Mouse (Mus musculus) thymus, postnatal 0 days (tissue): ENCODE results near the gene Pik3r1. TPM values are rescaled to one million over a fixed set of nuclear protein-coding genes. Genes with fewer than 3 reads are reported as not detected.

Experiments
- DNase-seq: peaks from one replicate; pipeline ENCODE4 v3.0.0-alpha.2; 2015; ENCODE audit warnings: low spot score
- polyA plus RNA-seq: library from polyadenylated mRNA; unstranded; fragments of >200 nt; fragmentation: Nextera tagmentation; extraction: Ambion mirVana; gene quantifications from 2 replicates; pipeline ENCODE4 v1.2.1, GENCODE M21; 2015

Gene Pik3r1
- polyA plus RNA-seq, 1 experiment from 2014 or later: 79.3 TPM

DNA sequence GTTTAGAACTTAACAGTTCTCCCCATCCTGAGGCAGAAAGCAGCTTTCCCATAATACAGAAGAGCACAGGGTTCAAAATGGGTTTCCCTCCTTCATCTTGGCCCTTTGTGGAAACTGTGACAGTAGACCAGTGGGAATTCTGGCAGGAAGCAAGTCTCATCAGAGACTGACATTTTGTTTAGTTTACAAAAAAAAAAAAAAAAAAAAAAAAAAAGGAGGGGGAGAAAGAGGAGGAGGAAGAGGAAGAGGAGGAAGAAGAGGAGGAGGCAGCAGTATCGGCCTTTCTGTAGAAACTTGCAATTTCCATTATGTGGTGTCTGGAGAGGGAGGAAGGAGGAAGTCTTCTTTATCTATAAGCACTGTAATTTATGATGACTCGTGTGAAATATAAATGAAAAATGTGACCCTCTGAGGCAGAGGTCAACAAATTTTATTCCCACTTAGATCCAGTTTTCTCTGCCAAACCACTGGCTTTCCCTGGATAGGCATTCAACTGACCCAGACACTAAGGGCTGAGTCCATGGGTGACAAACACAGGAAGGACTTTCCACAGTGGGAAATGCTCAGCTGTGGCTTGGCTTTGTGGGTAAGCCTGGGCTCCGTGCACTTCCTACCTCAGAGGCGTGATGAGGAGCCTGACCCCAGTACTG lies 28.2 kb downstream of the Pik3r1 start:
- DNase-seq: no peak

DNA sequence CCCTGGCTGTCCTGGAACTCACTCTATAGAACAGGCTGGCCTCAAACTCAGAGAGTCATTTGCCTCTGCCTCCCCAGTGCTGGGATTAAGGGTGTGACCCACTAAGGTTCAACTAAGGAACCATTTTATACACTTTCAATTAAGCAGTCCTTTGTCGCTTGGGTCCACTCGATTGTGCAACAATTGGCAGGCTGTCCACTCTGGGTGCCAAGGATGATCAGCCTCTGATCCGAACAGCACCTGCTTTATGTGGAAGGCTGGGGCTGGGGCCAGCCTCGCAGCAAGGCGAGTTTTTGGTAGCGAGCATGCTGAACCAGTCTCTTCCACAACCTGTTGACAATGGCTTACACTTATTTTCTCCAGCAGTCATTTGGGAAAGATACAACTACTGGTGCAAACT lies 29.2 kb downstream of the Pik3r1 start:
- DNase-seq: no peak

GRCm38 (mm10) chr13:101736521-101737387 lies 31.3 kb downstream of the Pik3r1 start:
- no peak for DNase-seq

DNA sequence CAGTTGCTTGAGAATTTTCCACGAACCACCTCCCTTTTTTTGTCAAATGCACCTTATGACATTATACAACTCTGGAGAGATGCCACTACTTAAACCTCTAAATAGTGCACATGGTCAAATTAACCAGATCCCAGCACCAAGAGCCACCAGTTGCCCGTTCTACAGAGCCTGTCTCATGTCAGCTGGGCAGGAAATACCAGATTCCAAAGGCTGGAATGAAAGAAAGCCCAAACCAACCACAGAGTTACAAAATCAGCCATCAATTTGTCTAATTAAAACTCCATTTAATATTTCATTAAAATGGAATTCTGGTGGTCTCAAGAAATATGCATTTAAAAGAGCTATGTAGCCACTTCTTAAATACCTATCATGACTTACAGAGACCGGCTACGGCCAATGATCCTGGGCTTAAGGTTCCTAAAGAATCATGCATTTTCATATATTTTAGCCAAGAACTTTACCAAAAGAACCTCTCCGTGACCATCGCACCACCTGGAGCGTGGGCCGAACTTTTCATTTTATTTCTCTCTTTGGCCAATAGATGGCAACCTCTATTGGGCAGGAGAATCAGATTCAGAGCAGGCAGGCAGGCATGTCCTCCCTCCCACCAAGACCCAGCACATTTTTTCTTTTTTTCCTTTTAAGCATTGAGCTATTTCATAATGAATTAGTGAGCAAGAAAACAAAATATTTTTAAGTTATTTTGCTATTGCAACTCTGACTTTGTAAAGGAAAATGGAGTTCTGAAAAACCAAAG lies 32.5 kb downstream of the Pik3r1 start:
- DNase-seq: no peak

DNA sequence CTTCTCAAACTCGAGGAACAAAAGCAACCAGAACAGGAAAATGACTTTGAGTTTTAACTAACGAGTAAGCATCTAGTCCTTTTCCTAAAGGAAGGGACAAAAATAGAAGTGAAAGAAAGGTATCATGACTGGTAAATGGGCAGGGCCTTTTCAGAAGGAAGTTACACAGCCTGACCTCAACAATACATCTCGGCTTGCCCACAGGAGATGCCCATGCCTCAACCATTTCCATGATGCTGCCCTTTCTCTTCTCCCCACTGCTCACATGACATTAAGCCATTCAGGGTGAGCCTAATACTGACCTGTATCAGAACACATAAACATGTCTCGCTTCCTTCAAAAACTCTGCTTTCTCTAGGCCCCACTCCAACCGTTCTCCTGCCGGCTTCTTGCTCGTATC lies 33.8 kb downstream of the Pik3r1 start:
- DNase-seq: no peak

DNA sequence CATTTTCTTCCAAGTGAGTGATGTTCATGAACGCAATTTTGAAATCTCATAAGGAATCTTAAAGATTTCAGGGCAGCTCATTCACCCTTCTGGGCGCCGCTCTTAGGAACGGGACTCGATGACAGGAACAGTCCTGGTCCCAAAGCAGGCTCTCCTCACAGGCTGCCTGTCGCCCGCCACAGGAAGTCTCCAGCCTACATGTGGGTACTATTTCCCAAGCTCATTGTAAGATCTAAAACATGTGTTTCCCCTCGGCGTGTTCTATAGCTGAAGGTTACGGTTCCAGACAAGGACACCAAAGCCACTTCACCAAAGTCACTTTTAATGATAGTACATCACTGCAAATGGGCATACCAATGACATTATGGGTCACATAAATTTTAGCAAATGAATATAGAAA lies 35.3 kb downstream of the Pik3r1 start:
- peak; percentile 43 for DNase-seq

DNA sequence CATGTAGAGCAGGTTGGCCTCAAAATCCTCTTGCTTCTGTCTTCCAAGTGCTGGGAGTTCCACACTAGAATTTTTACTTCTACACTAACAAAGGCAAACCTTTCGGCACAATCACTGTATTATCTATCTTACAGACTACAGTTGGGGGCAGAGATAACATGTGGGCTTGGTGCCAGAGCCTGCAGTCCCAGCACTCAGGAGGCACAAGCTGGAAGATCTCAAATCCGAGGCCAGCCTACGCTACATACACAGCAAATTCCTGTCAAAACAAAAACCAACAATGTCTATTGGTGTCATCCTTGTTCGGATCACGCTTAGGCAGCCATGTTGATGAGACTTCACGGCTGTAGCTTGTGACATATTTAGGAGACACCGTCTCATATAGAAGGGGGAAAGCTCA lies 36.2 kb downstream of the Pik3r1 start:
- no peak for DNase-seq

- DNase-seq: no peak
Measured at GRCm38 (mm10) chr13:101730351-101730750, 37.7 kb downstream of the Pik3r1 start.

GRCm38 (mm10) chr13:101729248-101730055 lies 38.6 kb downstream of the Pik3r1 start:
- DNase-seq: no peak

- DNase-seq: peak; percentile 43
Measured at GRCm38 (mm10) chr13:101728816-101729215, 39.2 kb downstream of the Pik3r1 start.

GRCm38 (mm10) chr13:101728300-101728699 lies 39.7 kb downstream of the Pik3r1 start:
- no peak for DNase-seq

- DNase-seq: no peak
Measured at GRCm38 (mm10) chr13:101727837-101728236, 40.2 kb downstream of the Pik3r1 start.

- DNase-seq: no peak
Measured at GRCm38 (mm10) chr13:101726922-101727321, 41.1 kb downstream of the Pik3r1 start.

DNA sequence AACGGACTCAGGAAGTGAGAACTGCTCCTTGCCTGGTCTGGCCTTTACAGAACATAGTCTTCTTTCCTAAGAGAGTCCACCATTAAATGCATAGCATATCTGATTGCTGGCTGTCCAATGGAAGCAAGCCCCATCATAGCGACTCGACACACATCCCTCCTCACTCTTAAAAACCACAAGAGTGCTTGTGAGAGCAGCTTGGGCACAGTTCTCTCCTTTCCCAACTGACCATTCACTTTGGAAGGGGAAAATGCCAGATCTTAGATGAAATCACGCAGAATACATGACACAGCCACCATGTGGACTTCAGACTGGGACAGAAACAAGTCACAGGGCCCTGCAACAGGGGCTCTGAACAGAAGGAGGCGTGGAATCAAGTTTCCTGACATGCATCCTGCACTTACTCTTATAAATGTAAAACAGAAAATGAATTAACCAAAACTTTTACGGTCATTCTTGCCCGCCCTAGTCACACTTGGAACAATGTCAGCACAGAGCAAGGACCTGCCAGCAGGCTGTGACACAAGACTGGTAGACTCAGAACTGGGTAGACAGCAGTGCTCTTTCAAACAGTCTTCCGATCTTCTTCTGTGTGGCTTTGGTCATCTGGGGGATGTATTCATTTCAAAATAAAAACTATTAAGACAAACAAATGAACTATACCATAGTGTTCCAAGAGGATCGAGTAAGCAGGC lies 46.0 kb downstream of the Pik3r1 start:
- no peak for DNase-seq

GRCm38 (mm10) chr13:101721154-101721553 lies 46.9 kb downstream of the Pik3r1 start:
- DNase-seq: no peak

DNA sequence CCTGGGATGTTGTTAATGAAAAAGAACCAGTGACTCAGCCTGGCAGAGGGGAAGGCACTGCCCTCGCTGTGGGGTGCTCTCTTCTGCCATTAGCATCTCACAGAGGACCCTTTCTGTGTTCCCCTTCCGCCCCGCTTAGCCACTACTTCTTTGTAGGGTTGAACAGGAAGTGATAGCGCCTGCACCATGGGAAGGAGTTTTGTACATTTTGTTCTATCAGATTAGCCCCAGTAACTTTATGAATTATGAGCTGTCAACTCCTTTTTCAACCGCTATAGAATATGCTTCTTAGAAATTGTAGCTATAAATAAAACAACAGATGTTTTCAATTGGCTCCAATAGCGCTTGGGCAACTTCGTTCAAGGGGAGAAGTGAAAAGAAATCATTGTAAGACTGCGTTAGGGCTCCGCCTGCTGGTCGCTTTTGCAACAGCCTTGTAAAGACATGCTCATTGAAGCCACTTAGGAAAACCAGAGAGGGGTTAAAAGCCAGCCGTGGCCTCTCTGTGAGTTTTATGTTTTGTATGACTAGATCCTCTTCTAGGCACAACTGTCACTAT lies 48.6 kb downstream of the Pik3r1 start:
- peak; percentile 90 for DNase-seq

DNA sequence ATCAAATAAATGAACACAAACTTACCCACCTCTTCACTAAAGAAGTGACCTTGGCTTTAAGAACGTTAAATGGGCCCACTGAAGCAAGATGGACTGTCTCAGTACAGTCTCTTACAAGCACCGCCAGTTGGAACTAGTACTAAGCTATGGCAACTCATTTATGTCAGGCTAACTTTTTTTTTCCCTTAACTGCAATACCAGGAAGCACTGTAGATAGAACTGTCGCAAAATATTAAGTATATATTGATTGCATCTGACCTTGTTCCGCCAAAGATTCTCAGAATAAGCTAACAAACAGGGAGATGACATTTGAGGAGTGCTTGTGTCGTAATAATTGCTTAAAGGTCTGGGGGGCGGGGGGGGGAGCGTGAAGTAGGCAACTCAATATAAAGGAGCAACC lies 49.3 kb downstream of the Pik3r1 start:
- DNase-seq: no peak

- no peak for DNase-seq
Measured at GRCm38 (mm10) chr13:101717836-101718235, 50.2 kb downstream of the Pik3r1 start.

DNA sequence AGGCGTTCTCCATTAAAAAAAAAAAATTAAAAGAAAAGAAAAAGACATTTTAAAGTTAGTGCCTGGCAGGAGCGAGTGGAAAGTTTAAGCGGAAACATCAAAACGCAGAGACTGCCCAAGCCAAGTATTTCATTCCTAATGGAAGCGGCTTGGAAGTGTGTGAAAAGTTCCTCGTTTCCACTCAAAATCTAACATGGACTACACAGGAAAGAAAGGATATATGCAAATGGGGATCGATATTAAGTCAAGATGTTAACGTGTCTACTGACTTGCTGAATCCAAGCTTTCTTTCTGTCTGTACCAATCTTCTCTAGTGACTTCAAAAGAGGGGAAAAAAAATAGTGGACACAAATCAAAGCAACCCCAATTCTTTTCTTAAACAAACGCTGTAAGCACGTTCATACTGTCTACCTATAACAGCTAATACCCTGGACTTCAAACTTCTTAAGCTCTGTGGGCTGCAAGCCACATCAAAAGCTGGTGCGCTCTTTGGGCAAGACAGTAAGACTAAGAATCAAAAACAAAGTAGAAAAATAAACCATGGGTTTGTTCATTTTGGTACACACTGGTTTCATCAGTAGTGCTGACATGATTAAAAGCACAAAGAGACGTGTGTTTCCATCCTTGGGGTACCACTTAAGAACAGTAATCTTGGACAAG lies 54.5 kb downstream of the Pik3r1 start:
- no peak for DNase-seq
